Mouse (Mus musculus): ENCODE data around the gene Fbxl2. TPM values are rescaled to one million over a fixed set of nuclear protein-coding genes. Genes with fewer than 3 reads are reported as not detected.

Gene Fbxl2
- polyA plus RNA-seq, 1 experiment = 2.6 TPM

GRCm38 (mm10) chr9:113930534-113931374 lies 115.2 kb downstream of the Fbxl2 start, which contains the start of gene Ubp1:
Gene Ubp1 (plus strand): TSS chr9:113930934.
- TF ChIP-seq POLR2A (IDR thresholded peaks at IDR 0.05; ENCODE audit: low read depth, low read length) (peak; percentile 36; the same call in 1 of the 2 replicates), CTCF (IDR thresholded peaks at IDR 0.05; ENCODE audit: extremely low read depth, insufficient read depth, insufficient read length, insufficient replicate concordance) (no peak)
- H3K4me3 ChIP-seq (ENCODE audit: extremely low read depth, insufficient read depth, insufficient read length) = peak within 1 kb of the TSS; percentile 76
- H3K27me3 ChIP-seq (ENCODE audit: control insufficient read depth, insufficient read depth, low read length) = no peaks in the 10 kb centered on the region
- H3K27ac ChIP-seq (ENCODE audit: insufficient read depth, low read length) = peak within 1 kb of the TSS; percentile 84
- 1% methylated on average over 65 of the region's 86 CpGs for WGBS
- H3K36me3 ChIP-seq (ENCODE audit: control insufficient read depth, insufficient read depth, low read length) = no peaks in the 10 kb centered on the region
- peaks cover 5% of the 10 kb centered on the region; the same call in 1 of the 2 replicates for H3K4me1 ChIP-seq (ENCODE audit: control insufficient read depth, insufficient read depth, insufficient read length)
- peak; percentile 93 to 96 for DNase-seq (ENCODE audit: low read depth in 1 of 2, low spot score in 2 of 2)

- DNase-seq (ENCODE audit: low read depth in 1 of 2, low spot score in 2 of 2) = no peak
- TF ChIP-seq CTCF (IDR thresholded peaks at IDR 0.05; ENCODE audit: extremely low read depth, insufficient read depth, insufficient read length, insufficient replicate concordance) (no peak), POLR2A (IDR thresholded peaks at IDR 0.05; ENCODE audit: low read depth, low read length) (no peak)
- Histone ChIP-seq H3K36me3 (ENCODE audit: control insufficient read depth, insufficient read depth, low read length) (no peaks in the 10 kb centered on the region), H3K27me3 (ENCODE audit: control insufficient read depth, insufficient read depth, low read length) (no peaks in the 10 kb centered on the region), H3K27ac (ENCODE audit: insufficient read depth, low read length) (no peak overlapping the region), H3K4me3 (ENCODE audit: extremely low read depth, insufficient read depth, insufficient read length) (no peak overlapping the region), H3K4me1 (ENCODE audit: control insufficient read depth, insufficient read depth, insufficient read length) (peaks cover 5% of the 10 kb centered on the region; the same call in 1 of the 2 replicates)
- 94% methylated on average over 1 of the region's 1 CpGs for WGBS
Measured at GRCm38 (mm10) chr9:113929676-113930075, 116.3 kb downstream of the Fbxl2 start.

GRCm38 (mm10) chr9:113928591-113928990 lies 117.4 kb downstream of the Fbxl2 start:
- no peak for TF ChIP-seq POLR2A (IDR thresholded peaks at IDR 0.05; ENCODE audit: low read depth, low read length)
- TF ChIP-seq CTCF (IDR thresholded peaks at IDR 0.05; ENCODE audit: extremely low read depth, insufficient read depth, insufficient read length, insufficient replicate concordance) = no peak
- 8% methylated on average over 4 of the region's 4 CpGs for WGBS
- peak overlapping the region; percentile 25; the same call in 1 of the 2 replicates for H3K27ac ChIP-seq (ENCODE audit: insufficient read depth, low read length)
- H3K4me1 ChIP-seq (ENCODE audit: control insufficient read depth, insufficient read depth, insufficient read length) = peaks cover 5% of the 10 kb centered on the region; the same call in 1 of the 2 replicates
- peak in 1 of 2 experiments; percentile 30 for DNase-seq (ENCODE audit: low read depth in 1 of 2, low spot score in 2 of 2)
- no peak overlapping the region for H3K4me3 ChIP-seq (ENCODE audit: extremely low read depth, insufficient read depth, insufficient read length)
- H3K27me3 ChIP-seq (ENCODE audit: control insufficient read depth, insufficient read depth, low read length) = no peaks in the 10 kb centered on the region
- peaks cover 2% of the 10 kb centered on the region; the same call in 1 of the 2 replicates for H3K36me3 ChIP-seq (ENCODE audit: control insufficient read depth, insufficient read depth, low read length)

GRCm38 (mm10) chr9:113924883-113925282 lies 121.1 kb downstream of the Fbxl2 start:
- no peaks in the 10 kb centered on the region for H3K27me3 ChIP-seq (ENCODE audit: control insufficient read depth, insufficient read depth, low read length)
- 96% methylated on average over 5 of the region's 5 CpGs for WGBS
- no peak for TF ChIP-seq CTCF (IDR thresholded peaks at IDR 0.05; ENCODE audit: extremely low read depth, insufficient read depth, insufficient read length, insufficient replicate concordance)
- TF ChIP-seq POLR2A (IDR thresholded peaks at IDR 0.05; ENCODE audit: low read depth, low read length) = no peak
- DNase-seq (ENCODE audit: low read depth in 1 of 2, low spot score in 2 of 2) = no peak
- no peaks in the 10 kb centered on the region; the same call in 1 of the 2 replicates for H3K4me1 ChIP-seq (ENCODE audit: control insufficient read depth, insufficient read depth, insufficient read length)
- H3K36me3 ChIP-seq (ENCODE audit: control insufficient read depth, insufficient read depth, low read length) = peaks cover 2% of the 10 kb centered on the region; the same call in 1 of the 2 replicates
- H3K27ac ChIP-seq (ENCODE audit: insufficient read depth, low read length) = no peak overlapping the region
- no peak overlapping the region for H3K4me3 ChIP-seq (ENCODE audit: extremely low read depth, insufficient read depth, insufficient read length)

- Histone ChIP-seq H3K27ac (ENCODE audit: insufficient read depth, low read length) (no peak overlapping the region), H3K4me3 (ENCODE audit: extremely low read depth, insufficient read depth, insufficient read length) (no peak overlapping the region), H3K27me3 (ENCODE audit: control insufficient read depth, insufficient read depth, low read length) (no peaks in the 10 kb centered on the region), H3K4me1 (ENCODE audit: control insufficient read depth, insufficient read depth, insufficient read length) (no peaks in the 10 kb centered on the region), H3K36me3 (ENCODE audit: control insufficient read depth, insufficient read depth, low read length) (peaks cover 5% of the 10 kb centered on the region; the same call in 1 of the 2 replicates)
- DNase-seq (ENCODE audit: low read depth in 1 of 2, low spot score in 2 of 2) = no peak
- 92% methylated on average over 5 of the region's 5 CpGs for WGBS
- TF ChIP-seq POLR2A (IDR thresholded peaks at IDR 0.05; ENCODE audit: low read depth, low read length) = no peak
- no peak for TF ChIP-seq CTCF (IDR thresholded peaks at IDR 0.05; ENCODE audit: extremely low read depth, insufficient read depth, insufficient read length, insufficient replicate concordance)
Measured at GRCm38 (mm10) chr9:113922677-113923076, 123.3 kb downstream of the Fbxl2 start.

- H3K27me3 ChIP-seq (ENCODE audit: control insufficient read depth, insufficient read depth, low read length) = no peaks in the 10 kb centered on the region
- peaks cover 14% of the 10 kb centered on the region for H3K36me3 ChIP-seq (ENCODE audit: control insufficient read depth, insufficient read depth, low read length)
- TF ChIP-seq CTCF (IDR thresholded peaks at IDR 0.05; ENCODE audit: extremely low read depth, insufficient read depth, insufficient read length, insufficient replicate concordance) = no peak
- DNase-seq (ENCODE audit: low read depth in 1 of 2, low spot score in 2 of 2) = no peak
- H3K4me1 ChIP-seq (ENCODE audit: control insufficient read depth, insufficient read depth, insufficient read length) = no peaks in the 10 kb centered on the region
- 82% methylated on average over 5 of the region's 5 CpGs for WGBS
- no peak overlapping the region for H3K4me3 ChIP-seq (ENCODE audit: extremely low read depth, insufficient read depth, insufficient read length)
- H3K27ac ChIP-seq (ENCODE audit: insufficient read depth, low read length) = no peak overlapping the region
Measured at GRCm38 (mm10) chr9:113915789-113916188, 130.2 kb downstream of the Fbxl2 start.

Other genes with a start within 250 kb of the Fbxl2 start
- 50.6 and 51.1 TPM in 2 replicates for gene Ubp1, start 115.3 kb downstream of the Fbxl2 start, polyA plus RNA-seq (2012; rRNA removed)
- gene Susd5, start 10.9 kb upstream of the Fbxl2 start, polyA plus RNA-seq (2012; rRNA removed) = 0.09 and 0.23 TPM in 2 replicates